Mouse (Mus musculus) urinary bladder, postnatal 25 days (tissue): Measurements from ENCODE around the gene Cmc2.

Experiments used
- DNase-seq: peaks from one replicate; pipeline ENCODE4 v3.0.0; 2022; ENCODE audit warnings: low spot score

Cmc2 gene

DNA sequence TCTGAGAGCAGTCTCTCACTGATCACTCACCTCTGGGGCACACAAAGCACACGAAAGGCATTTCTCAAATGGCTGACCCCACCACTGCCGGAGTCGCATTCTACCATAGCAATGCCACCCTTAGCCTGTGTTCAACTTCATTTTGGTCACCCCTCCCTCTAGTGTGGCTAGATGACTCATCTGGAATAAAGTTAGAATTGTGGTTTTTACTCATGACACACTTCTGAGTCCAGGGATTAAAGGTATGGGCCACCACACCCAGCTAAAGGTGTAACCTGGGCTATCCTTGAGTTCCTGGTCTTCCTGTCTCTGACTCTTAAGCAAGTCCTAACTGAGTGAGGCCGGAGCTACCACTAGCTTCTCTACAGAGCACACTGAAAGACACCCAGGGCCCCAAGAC is 15.4 kb downstream of the Cmc2 start:
- DNase-seq: no peak

DNA sequence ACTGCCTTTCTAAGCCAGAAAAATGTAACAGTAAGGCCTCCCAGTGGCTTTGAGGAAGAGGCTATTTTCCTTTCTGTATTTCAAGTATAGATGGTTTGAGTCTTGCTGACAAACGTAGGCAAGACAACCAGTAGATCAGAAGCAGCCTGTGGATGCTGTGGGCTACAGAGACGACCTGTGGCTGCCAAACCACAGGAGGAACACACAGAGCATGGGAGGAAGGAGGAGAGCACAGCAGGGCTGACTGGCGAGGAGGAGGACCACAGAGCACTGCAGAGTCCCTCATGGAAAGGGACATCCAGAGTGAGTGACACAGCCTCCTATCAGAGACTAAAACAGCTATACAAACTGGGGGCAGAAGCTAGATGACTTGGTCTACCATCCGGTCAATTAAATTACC is 16.0 kb downstream of the Cmc2 start:
- no peak for DNase-seq

DNA sequence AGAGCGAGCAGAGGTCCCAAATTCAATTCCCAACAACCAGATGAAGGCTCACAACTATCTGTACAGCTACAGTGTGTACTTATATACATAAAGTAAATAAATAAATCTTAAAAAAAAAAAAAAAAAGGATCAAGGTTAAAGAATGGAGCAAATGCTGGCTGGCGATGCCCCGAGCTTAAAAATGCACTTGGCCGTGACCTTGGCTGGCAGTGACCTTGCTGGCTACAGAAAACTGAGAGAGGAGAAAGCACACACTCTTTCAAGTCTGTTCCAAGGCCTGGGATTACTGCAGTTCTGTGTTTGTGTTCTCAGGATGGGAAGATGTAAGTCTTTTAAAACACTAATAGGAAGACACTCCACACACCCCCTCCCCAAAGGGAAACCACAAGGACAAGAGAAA is 16.5 kb downstream of the Cmc2 start:
- no peak for DNase-seq

DNA sequence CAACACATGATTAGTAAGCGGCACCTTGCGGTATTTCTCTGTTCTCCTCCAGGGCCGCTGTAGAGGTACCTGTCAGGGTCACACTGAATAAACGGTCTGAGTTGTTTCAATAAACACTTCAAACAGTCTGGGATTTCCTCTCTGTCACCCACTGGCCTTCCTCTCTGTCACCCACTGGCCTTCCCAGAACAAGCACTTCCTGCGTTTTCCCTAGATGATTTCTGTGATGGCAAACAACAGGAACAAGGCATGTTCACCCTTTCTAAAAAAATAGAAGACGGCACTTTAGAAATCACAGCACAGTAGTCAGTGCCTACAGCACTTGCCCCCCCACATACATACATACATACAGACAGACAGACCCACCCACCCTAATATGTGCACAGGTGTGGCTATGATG is 25.7 kb downstream of the Cmc2 start:
- DNase-seq: no peak

DNA sequence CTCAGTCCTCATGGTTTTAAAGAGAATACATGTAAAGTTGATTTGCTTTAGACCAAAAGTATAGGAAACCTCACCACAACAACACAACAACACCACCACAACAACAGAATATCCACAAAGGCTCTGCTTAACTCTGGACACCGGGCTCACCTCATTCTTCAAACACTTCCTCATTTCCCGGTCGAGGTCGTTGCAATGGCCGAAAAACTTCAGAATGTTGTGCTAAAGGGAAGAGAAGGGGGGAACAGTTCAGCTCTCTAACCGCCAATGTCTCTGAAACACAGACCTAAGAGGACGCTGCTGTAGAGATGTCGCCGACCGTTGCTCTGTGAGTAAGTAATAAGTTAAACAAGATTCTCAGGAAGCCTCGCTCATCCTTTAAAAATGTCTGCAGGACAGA is 27.3 kb downstream of the Cmc2 start:
- DNase-seq: no peak

DNA sequence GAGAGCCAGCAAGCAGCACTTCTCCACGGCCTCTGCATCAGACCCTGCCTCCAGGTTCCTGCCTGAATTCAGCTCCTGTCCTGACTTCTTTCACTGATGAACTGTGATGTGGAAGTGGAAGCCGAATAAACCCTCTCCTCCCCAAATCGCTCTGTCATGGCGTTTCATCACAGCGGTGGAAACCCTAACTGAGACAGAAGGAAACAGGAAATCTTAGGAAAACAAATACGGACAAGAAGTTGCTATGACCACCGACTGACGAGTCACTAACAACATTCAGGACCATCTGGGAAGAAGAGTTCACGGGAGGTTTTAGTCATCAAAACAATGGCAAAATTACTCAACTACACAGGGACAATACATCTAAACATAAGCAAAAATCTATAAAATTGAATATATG is 28.6 kb downstream of the Cmc2 start:
- DNase-seq: no peak

DNA sequence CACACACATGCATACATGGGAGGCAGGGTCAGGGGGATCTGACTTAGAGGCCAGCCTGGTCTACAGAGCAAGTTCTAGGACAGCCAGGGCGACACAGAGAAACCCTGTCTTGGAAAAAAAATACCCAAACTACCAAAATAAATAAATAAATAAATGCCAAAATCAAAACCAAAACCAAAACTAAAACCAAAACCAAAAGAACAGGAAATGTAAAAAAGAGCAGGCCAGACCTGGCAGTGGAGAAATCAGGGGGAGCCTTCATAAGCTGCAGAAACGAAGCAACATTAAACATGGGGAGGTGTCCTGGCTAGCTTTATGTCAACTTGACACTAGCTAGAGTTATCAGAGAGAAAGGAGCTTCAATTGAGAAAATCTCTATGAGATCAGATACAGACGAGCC is 29.1 kb downstream of the Cmc2 start:
- DNase-seq: no peak

DNA sequence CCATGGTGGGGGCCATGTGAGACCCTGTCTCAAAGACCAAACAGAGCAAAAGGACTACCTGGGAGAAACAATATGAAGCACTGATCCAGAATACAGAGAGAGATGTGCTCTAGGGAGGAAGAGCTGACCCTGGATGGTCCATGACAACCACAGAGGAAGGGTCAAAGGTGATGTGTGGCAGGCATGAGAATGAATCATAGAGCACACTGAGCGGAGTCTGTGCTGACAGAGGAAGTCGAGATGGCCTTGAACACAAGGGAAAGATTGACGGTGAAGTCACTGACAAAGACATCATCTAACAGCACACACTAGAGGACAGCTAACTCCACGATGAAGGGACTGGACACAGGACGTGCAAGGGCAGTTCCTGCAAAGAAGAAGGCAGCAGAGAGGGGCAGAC is 29.8 kb downstream of the Cmc2 start:
- DNase-seq: no peak

DNA sequence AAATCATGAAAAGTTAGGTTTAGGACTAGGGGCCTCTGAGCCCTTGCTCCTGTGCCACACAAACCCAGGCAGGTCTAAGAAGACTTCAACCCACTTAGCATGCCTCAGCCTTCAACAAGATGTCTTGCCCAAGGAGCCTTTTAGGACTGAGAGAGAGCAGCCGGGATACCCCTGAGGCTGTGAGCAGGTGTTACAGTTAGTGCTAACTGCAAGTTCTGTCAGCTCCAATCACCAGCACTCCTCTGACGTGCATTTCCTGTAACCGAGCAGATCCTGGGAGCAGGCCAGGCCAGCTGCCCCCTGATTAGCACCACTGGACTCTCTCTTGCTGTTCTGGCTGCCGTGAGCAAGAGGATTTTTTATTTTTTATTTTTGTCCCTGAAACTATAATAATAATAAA is 33.4 kb downstream of the Cmc2 start:
- DNase-seq: no peak

DNA sequence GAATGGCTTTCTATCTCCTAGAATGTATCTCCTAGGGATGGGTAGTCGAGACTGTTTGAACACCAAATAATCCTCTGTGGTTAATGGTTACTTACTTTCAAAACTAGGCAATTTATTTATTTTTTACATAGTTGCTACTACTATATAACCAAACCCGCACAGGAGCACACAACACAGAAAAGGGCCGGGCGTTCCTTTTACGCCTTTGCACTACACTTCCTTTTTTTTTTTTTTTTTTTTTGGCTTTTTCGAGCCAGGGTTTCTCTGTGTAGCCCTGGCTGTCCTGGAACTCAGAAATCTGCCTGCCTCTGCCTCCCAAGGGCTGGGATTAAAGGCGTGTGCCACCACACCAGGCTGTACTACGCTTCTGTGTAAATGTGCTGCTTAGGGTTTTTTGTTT is 39.9 kb downstream of the Cmc2 start:
- DNase-seq: no peak

DNA sequence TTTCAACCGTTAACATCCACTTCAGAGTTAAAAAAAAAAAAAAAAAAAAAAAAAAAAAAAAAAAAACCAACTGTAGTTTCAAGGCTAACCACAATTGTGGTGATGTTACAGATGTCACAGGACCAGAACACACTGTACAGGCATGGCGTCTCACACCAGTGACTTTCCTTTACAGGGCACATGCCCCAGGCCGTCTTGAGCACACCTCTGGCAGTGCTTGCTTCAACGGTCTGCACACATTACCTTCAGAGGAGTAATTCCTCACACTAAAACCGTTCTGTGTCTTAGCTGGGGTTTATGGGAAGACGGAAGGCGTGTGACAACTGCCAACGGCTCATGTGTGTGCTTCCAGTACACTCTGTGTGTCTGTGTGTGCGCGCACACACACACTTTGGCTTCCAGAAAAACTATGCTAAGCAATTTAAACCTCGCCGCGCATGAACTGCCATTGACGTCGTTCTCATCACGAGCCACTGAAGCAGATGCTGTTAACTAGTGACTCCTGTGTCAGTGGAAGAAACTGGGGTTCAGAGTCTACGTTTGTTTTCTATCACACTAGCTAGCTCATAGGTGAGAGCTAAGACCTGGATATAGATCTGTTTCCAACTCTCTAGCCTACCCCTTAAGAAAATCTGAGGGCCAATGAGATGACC is 45.3 kb downstream of the Cmc2 start:
- DNase-seq: no peak

DNA sequence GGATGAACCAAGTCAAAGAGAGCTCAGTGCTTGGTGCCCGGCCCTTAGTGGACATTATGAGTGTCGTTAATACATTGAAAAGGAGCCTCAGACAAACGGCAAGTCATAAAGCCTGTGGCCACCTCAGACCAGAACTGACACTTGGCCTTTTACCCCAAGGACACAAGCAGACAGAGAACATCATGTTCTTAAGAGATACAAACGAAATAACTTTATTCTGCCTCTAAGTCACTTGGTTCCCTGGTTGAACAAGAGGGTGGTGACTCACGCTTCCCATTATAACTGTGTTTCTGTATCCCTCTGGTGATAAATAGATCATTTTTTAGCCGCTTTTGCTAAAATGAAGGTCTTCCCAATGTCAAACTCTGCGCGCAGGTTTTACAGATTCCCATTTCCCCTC is 47.3 kb downstream of the Cmc2 start:
- no peak for DNase-seq

DNA sequence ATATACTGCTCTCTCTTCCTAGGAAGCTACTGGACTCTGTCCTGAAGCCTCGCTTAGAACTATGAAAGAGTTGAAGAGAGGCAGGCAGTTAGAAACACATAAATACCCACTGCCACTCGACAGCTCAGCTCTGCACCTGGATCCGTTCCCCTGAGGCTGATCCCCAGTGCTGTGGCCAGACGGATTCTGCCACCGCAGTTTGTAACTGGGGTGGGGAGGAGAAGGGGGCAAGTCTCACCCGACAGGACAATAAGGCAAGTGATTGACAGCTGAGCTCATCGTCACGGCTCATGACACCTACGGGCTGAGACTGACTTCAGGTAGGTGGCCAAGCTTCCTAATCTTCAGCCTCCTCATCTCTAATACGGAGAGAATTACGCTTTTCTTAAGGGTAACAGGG is 47.7 kb downstream of the Cmc2 start:
- no peak for DNase-seq

DNA sequence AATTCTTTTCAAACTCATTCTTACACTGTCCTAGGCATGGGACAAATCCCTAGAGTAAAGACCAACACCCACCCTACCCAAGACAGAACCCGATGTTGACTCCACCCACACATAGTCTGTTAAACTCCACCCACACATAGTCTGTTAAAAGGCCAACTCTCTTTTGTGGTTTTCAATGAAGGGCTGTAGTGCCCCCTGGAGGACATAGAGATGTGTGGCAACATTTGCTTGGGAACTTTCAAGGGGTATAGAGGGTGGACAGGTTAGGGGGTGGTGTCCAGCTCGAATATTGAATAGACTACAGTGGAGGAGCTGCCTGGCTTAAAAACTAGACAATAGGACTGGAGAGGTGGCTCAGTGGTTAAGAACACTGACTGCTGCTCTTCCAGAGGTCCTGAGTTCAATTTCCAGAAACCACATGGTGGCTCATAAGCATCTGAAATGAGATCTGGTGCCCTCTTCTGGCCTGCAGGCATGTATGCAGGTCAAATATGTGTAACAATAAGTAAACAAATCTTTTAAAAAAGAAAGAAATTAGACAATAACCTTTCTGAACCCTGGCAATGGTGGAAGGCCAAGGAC is 48.4 kb downstream of the Cmc2 start:
- DNase-seq: no peak

DNA sequence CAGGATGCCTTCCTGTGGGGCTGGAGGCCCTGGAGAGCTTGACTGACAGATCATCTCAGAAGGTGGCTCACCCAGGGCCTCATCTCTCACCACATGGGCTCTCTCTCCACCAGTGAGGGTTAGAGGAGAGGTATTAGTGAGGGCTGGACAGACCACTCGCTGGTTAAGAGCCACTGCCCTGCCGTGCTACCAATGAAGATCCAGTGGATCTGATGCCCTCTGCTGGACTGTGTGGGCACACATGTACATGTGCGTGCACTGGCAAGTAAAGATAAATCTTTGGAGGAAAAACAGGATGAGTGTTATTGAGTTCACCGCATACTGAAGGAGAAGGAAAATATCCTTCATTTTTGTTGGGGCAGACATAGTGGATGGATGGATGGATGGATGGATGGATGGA is 52.6 kb downstream of the Cmc2 start:
- DNase-seq: peak; percentile 19

DNA sequence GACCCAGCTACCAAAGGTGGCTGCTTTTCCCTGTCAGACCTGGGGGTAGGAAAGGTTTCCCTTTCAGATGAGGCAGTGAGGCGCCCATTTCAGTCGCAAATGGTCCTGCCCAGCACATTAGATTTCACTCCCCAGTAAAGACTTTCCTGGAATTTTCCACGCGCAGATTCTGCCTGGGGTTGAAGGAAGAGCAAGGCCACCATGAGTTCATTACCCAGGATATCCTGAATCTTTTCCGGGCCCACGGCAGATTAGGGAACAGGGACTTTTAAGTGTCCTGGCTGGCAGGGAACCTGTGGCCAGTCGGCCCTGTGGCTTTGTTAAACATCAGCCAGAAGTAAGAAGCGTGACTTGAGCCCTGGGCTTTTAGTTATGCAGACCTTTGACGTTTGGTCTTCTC is 53.9 kb downstream of the Cmc2 start:
- no peak for DNase-seq

DNA sequence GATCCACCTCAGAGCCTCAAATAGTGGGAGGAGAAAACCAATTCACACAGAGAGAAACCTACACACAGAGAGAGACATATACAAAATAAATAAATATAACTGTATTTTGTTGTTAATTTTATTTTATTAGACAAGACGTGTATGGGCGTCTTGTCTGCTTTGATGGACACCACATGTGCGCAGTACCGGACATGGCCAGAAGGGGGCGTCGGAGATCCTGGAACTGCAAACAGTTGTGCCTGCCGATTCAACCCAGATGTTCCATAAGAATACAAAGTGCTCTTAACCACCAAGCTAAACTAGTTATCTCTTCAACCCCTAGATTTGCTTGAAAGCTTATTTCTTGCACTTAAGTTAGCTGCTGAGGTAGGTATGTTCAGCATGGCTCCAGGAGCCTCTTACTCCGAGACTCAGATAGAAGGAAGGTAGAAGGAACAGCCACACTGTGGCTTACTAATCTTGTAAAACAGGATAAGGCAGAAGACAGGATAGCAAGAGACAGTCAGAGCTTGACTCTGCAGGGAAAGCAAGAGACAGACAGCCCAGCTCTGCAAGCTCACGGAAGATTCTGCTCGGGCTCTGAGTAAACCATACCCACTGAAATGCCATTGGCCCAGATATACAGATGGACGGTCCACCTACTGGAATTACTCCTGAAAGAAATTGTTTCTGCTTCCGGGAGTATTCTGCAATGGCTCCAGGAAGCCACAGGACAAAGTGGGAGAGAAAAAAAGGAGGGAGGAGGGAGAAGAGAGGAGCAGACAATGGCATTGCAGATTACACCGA is 54.9 kb downstream of the Cmc2 start:
- peak; percentile 20 for DNase-seq

DNA sequence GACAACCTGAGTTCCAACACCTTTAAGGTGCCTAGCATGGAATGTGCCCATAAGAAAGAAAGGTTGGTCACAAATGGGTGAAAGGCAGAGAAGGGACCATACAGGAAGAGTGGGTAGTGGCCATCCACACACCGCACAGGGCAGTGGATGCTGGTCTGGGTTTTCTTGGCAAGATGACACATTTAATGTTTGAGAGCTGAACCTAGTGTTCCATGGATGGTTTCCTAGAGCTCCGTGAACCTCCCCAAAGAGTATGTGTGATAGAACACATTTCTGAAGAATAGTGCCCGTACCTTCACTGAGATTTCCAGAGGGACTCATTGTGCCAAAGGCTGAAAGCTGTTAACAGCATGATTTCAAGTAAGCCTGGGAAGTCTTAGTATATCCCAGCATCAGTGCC is 56.7 kb downstream of the Cmc2 start:
- no peak for DNase-seq

DNA sequence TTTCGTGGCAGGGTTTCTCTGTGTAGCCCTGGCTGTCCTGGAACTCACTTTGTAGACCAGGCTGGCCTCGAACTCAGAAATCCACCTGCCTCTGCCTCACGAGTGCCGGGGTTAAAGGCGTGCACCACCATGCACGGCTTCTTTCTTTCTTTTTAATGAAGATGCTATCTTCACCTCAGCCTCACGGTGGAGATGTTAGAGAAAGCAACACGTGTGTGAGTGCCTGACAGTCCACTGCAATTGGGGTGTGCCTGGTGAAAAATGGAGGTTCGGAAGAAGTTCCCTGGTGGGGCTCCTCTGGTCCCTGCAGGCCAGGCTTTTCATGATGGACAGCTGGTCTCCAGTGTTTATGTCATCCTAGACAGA is 57.2 kb downstream of the Cmc2 start:
- DNase-seq: no peak

DNA sequence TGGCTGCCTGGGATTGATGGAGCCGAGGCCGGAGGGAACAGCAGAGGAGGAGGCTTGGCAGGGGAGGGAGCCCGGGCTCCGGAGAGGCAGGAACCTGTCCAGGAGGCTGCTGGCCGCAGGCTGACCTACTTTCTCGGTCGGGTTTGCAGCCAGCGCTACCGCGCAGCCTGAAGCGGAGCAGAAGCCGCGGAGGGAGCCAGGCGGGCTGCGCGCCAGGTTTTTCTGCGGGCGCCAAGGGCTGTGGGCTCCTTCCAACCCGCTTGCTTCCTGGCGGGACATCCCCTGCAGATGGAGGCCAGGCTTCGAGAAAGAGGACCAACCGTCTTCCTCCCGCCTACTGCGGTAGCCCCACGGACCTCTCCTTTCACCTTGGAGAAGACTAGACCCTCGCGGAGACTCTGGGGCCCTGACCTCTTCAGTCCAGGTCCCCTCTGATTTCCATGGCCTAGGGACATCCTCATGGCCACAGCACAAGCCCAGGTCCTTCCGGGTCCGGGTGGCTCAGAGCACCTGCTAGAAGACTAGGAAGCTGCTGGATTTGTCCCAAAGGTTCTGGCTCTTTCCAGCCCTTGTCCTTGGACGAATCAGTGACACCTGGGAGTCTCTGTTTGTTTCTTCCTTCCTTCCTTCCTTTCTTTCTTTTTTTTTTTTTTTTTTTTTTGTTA is 57.8 kb downstream of the Cmc2 start:
- peak; percentile 33 for DNase-seq

DNA sequence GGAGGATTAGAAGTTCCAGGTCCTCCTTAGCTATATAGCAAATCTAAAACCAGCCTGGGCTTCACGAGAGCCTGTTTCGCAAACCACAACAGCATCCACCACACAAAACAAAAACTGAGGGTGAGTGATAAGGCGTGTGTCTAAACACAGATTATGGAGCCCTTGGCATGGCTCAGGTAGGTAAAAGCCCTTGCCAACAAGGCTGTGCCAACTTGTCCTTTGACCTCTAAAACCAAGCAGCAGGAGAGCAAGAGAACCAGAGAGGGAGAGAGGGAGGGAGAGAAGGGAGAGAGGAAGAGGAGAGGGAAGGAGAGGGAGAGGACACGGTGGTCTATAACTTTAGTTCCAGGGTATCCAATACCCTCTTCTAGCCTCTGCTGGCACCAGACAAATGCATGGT is 59.1 kb downstream of the Cmc2 start:
- DNase-seq: no peak

DNA sequence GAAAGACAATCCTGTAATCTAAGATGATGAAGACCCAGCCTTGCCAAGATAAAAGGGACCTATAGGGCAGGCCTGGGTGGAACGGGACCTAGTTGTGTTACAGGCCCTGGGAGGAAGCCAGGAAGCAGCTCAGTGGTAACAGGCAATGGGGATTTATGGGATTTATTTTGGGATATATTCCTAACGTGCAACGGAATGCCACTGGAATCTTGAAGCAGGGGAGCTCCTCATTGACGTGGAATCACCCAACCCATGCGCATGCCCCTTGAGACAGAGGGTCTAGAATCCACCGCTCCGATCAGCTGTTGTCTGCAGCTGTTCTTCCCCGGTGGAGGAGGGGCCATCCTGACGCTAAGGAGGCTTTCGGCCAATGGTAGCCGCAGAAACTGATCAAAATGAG is 69.2 kb downstream of the Cmc2 start:
- no peak for DNase-seq

DNA sequence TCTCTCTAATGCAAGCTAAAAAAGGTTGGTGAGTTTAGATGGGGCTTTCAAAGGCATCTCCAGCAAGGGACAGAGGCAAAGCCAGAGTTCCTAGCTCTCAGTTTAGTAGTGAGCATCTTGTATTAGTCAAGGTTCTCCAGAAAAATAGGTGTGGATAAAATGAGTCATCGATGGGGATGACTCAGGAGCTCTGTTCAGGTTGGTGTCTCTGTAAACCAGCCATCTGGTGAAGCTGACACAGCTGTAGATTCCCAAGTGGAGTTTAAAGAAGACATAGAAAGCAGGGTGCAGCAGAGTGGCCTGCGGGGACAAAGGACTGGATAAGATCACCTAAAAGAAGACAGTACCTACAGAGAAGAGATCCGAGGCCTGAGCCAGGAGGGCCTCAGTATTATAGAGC is 73.2 kb downstream of the Cmc2 start:
- no peak for DNase-seq
